Mouse (Mus musculus): ENCODE data around the gene Tspan10. TPM values are rescaled to one million over a fixed set of nuclear protein-coding genes. Genes with fewer than 3 reads are reported as not detected.

Gene Tspan10
- polyA plus RNA-seq, 1 experiment from 2014 or later: not detected

GRCm38 (mm10) chr11:120484265-120484981 lies 42.0 kb downstream of the Tspan10 start, which contains the start of gene Mrpl12:
Gene Mrpl12 (plus strand): TSS chr11:120484613.
- peak within 1 kb of the TSS; percentile 98 for H3K4me3 ChIP-seq (replicated peaks; ENCODE audit: low read depth, low read length)
- under 1% methylated on average over 60 of the region's 60 CpGs for WGBS
- H3K9me3 ChIP-seq (ENCODE audit: control insufficient read depth, low read length): no peaks in the 10 kb centered on the region
- peaks cover 17% of the 10 kb centered on the region for H3K4me1 ChIP-seq (ENCODE audit: control insufficient read depth, insufficient read depth, low read length)
- ATAC-seq (ENCODE audit: low FRiP score, low TSS enrichment): peak; percentile 95
- H3K27ac ChIP-seq (replicated peaks; ENCODE audit: low read depth, low read length): peak within 1 kb of the TSS; percentile 92
- peaks cover 71% of the 10 kb centered on the region for H3K36me3 ChIP-seq (ENCODE audit: control insufficient read depth, insufficient read depth, low read length)
- no peaks in the 10 kb centered on the region for H3K27me3 ChIP-seq (ENCODE audit: control insufficient read depth, insufficient read depth, low read length)
- peak; percentile 99 for DNase-seq
- H3K9ac ChIP-seq (replicated peaks; ENCODE audit: low read length): peak within 1 kb of the TSS; percentile 84
- peak within 1 kb of the TSS; percentile 92 for H3K4me2 ChIP-seq (ENCODE audit: low read length)

GRCm38 (mm10) chr11:120485251-120485650 lies 42.8 kb downstream of the Tspan10 start:
- no peak for ATAC-seq (ENCODE audit: low FRiP score, low TSS enrichment)
- H3K4me2 ChIP-seq (ENCODE audit: low read length): peak overlapping the region; percentile 92
- peaks cover 66% of the 10 kb centered on the region for H3K36me3 ChIP-seq (ENCODE audit: control insufficient read depth, insufficient read depth, low read length)
- DNase-seq: no peak
- H3K4me1 ChIP-seq (ENCODE audit: control insufficient read depth, insufficient read depth, low read length): peaks cover 17% of the 10 kb centered on the region
- 0 out of 2 replicates have a peak overlapping the region, but pooled peaks have one; percentile 92 for H3K27ac ChIP-seq (replicated peaks; ENCODE audit: low read depth, low read length)
- H3K9me3 ChIP-seq (ENCODE audit: control insufficient read depth, low read length): no peaks in the 10 kb centered on the region
- H3K27me3 ChIP-seq (ENCODE audit: control insufficient read depth, insufficient read depth, low read length): no peaks in the 10 kb centered on the region
- 11% methylated on average over 10 of the region's 10 CpGs for WGBS
- peak overlapping the region; percentile 98 for H3K4me3 ChIP-seq (replicated peaks; ENCODE audit: low read depth, low read length)
- peak overlapping the region; percentile 84 for H3K9ac ChIP-seq (replicated peaks; ENCODE audit: low read length)

- H3K4me1 ChIP-seq (ENCODE audit: control insufficient read depth, insufficient read depth, low read length): peaks cover 33% of the 10 kb centered on the region
- 75% methylated on average over 4 of the region's 4 CpGs for WGBS
Measured at GRCm38 (mm10) chr11:120488516-120488915, 46.1 kb downstream of the Tspan10 start.

GRCm38 (mm10) chr11:120489054-120489761 lies 46.8 kb downstream of the Tspan10 start:
- DNase-seq (peak; percentile 87), ATAC-seq (ENCODE audit: low FRiP score, low TSS enrichment) (no peak)
- Histone ChIP-seq H3K4me2 (ENCODE audit: low read length) (no peak overlapping the region), H3K9ac (replicated peaks; ENCODE audit: low read length) (no peak overlapping the region), H3K9me3 (ENCODE audit: control insufficient read depth, low read length) (no peaks in the 10 kb centered on the region), H3K4me1 (ENCODE audit: control insufficient read depth, insufficient read depth, low read length) (peaks cover 28% of the 10 kb centered on the region), H3K27me3 (ENCODE audit: control insufficient read depth, insufficient read depth, low read length) (no peaks in the 10 kb centered on the region), H3K4me3 (replicated peaks; ENCODE audit: low read depth, low read length) (no peak overlapping the region), H3K27ac (replicated peaks; ENCODE audit: low read depth, low read length) (no peak overlapping the region), H3K36me3 (ENCODE audit: control insufficient read depth, insufficient read depth, low read length) (peaks cover 31% of the 10 kb centered on the region)
- 63% methylated on average over 4 of the region's 4 CpGs for WGBS

More at GRCm38 (mm10) chr11:120488516-120488915, 46.1 kb downstream of the Tspan10 start:
- H3K36me3 ChIP-seq (ENCODE audit: control insufficient read depth, insufficient read depth, low read length): peaks cover 35% of the 10 kb centered on the region
- no peaks in the 10 kb centered on the region for H3K27me3 ChIP-seq (ENCODE audit: control insufficient read depth, insufficient read depth, low read length)
- no peak overlapping the region for H3K9ac ChIP-seq (replicated peaks; ENCODE audit: low read length)
- H3K27ac ChIP-seq (replicated peaks; ENCODE audit: low read depth, low read length): no peak overlapping the region
- no peak overlapping the region for H3K4me3 ChIP-seq (replicated peaks; ENCODE audit: low read depth, low read length)
- H3K4me2 ChIP-seq (ENCODE audit: low read length): no peak overlapping the region
- no peaks in the 10 kb centered on the region for H3K9me3 ChIP-seq (ENCODE audit: control insufficient read depth, low read length)
- no peak for ATAC-seq (ENCODE audit: low FRiP score, low TSS enrichment)
- DNase-seq: no peak

- H3K4me3 ChIP-seq (replicated peaks; ENCODE audit: low read depth, low read length): no peak overlapping the region
- 0 out of 2 replicates have a peak overlapping the region, but pooled peaks have one; percentile 72 for H3K27ac ChIP-seq (replicated peaks; ENCODE audit: low read depth, low read length)
- peak overlapping the region; percentile 97 for H3K4me2 ChIP-seq (ENCODE audit: low read length)
- peaks cover 23% of the 10 kb centered on the region for H3K4me1 ChIP-seq (ENCODE audit: control insufficient read depth, insufficient read depth, low read length)
- H3K27me3 ChIP-seq (ENCODE audit: control insufficient read depth, insufficient read depth, low read length): no peaks in the 10 kb centered on the region
- peaks cover 42% of the 10 kb centered on the region for H3K36me3 ChIP-seq (ENCODE audit: control insufficient read depth, insufficient read depth, low read length)
- 0 out of 2 replicates have a peak overlapping the region, but pooled peaks have one; percentile 75 for H3K9ac ChIP-seq (replicated peaks; ENCODE audit: low read length)
- no peak for ATAC-seq (ENCODE audit: low FRiP score, low TSS enrichment)
- no peaks in the 10 kb centered on the region for H3K9me3 ChIP-seq (ENCODE audit: control insufficient read depth, low read length)
- 37% methylated on average over 4 of the region's 4 CpGs for WGBS
- DNase-seq: no peak
Measured at GRCm38 (mm10) chr11:120490291-120491046, 48.0 kb downstream of the Tspan10 start.

- Histone ChIP-seq H3K27ac (replicated peaks; ENCODE audit: low read depth, low read length) (peak within 1 kb of the TSS; percentile 72), H3K4me1 (ENCODE audit: control insufficient read depth, insufficient read depth, low read length) (peaks cover 17% of the 10 kb centered on the region), H3K4me2 (ENCODE audit: low read length) (peak within 1 kb of the TSS; percentile 97), H3K36me3 (ENCODE audit: control insufficient read depth, insufficient read depth, low read length) (peaks cover 48% of the 10 kb centered on the region), H3K4me3 (replicated peaks; ENCODE audit: low read depth, low read length) (peak within 1 kb of the TSS; percentile 87), H3K9me3 (ENCODE audit: control insufficient read depth, low read length) (no peaks in the 10 kb centered on the region), H3K9ac (replicated peaks; ENCODE audit: low read length) (peak within 1 kb of the TSS; percentile 75), H3K27me3 (ENCODE audit: control insufficient read depth, insufficient read depth, low read length) (no peaks in the 10 kb centered on the region)
- ATAC-seq (ENCODE audit: low FRiP score, low TSS enrichment) (peak; percentile 83), DNase-seq (peak; percentile 94)
- WGBS: under 1% methylated on average over 35 of the region's 35 CpGs
Measured at GRCm38 (mm10) chr11:120491317-120492023, 49.0 kb downstream of the Tspan10 start, which contains the start of gene Slc25a10. Gene Slc25a10 (plus strand): TSS chr11:120491840.

- Histone ChIP-seq H3K9ac (replicated peaks; ENCODE audit: low read length) (peak overlapping the region; percentile 75), H3K9me3 (ENCODE audit: control insufficient read depth, low read length) (no peaks in the 10 kb centered on the region), H3K27ac (replicated peaks; ENCODE audit: low read depth, low read length) (peak overlapping the region; percentile 72), H3K4me3 (replicated peaks; ENCODE audit: low read depth, low read length) (peak overlapping the region; percentile 87), H3K36me3 (ENCODE audit: control insufficient read depth, insufficient read depth, low read length) (peaks cover 46% of the 10 kb centered on the region), H3K27me3 (ENCODE audit: control insufficient read depth, insufficient read depth, low read length) (no peaks in the 10 kb centered on the region), H3K4me2 (ENCODE audit: low read length) (peak overlapping the region; percentile 97), H3K4me1 (ENCODE audit: control insufficient read depth, insufficient read depth, low read length) (peaks cover 17% of the 10 kb centered on the region)
- under 1% methylated on average over 48 of the region's 48 CpGs for WGBS
- ATAC-seq (ENCODE audit: low FRiP score, low TSS enrichment) (peak; percentile 44), DNase-seq (peak; percentile 66)
Measured at GRCm38 (mm10) chr11:120492024-120492877, 49.8 kb downstream of the Tspan10 start.
